Mouse (Mus musculus) limb, embryonic 14.5 days (tissue): ENCODE measurements around the gene Nfe2l2. TPM values are rescaled to one million over a fixed set of nuclear protein-coding genes. Genes with fewer than 3 reads are reported as not detected.

Experiments used
- ATAC-seq: fragments of 200-750 bp; cut with Nextera tagmentation; 2 replicates; pipeline ENCODE4 v1.8.0; 2017; ENCODE audit warnings: low read depth, moderate number of reproducible peaks, moderate TSS enrichment; ENCODE audit not compliant: low FRiP score
- DNase-seq: peaks from one replicate; pipeline ENCODE4 v3.0.0-alpha.2; 2015; ENCODE audit warnings: low spot score
- H3K27ac ChIP-seq: fragments of 300-500 bp; sonication (generic); replicated peaks from 2 replicates; pipeline ENCODE4 v1.5.1; 2014; ENCODE audit warnings: low read depth, mild to moderate bottlenecking, low read length, moderate library complexity, mixed read lengths
- H3K27me3 ChIP-seq: fragments of 300-500 bp; sonication (generic); 2 replicates; pipeline ENCODE4 v1.6.1; 2014; ENCODE audit warnings: low read length, mixed read lengths; ENCODE audit not compliant: control insufficient read depth, insufficient read depth
- H3K36me3 ChIP-seq: fragments of 300-500 bp; sonication (generic); 2 replicates; pipeline ENCODE4 v1.6.1; 2014; ENCODE audit warnings: mild to moderate bottlenecking, low read length, moderate library complexity, mixed read lengths; ENCODE audit not compliant: control insufficient read depth, insufficient read depth
- H3K4me1 ChIP-seq: fragments of 300-500 bp; sonication (generic); 2 replicates; pipeline ENCODE4 v1.6.1; 2014; ENCODE audit warnings: antibody characterized with exemption, low read length, mixed read lengths; ENCODE audit not compliant: control insufficient read depth, insufficient read depth
- H3K4me2 ChIP-seq: fragments of 300-500 bp; sonication (generic); replicated peaks from 2 replicates; pipeline ENCODE4 v1.6.1; 2014; ENCODE audit warnings: low read depth, mild to moderate bottlenecking, low read length, moderate library complexity; ENCODE audit not compliant: severe bottlenecking
- H3K4me3 ChIP-seq: fragments of 300-500 bp; sonication (generic); replicated peaks from 2 replicates; pipeline ENCODE4 v1.5.1; 2014; ENCODE audit warnings: low read length
- H3K9ac ChIP-seq: fragments of 300-500 bp; sonication (generic); 2 replicates; pipeline ENCODE4 v1.6.1; 2014; ENCODE audit warnings: mild to moderate bottlenecking, low read depth, low read length, moderate library complexity; ENCODE audit not compliant: severe bottlenecking
- H3K9me3 ChIP-seq: fragments of 300-500 bp; sonication (generic); 2 replicates; pipeline ENCODE4 v1.6.1; 2016; ENCODE audit warnings: low read length; ENCODE audit not compliant: control insufficient read depth
- POLR2A ChIP-seq: fragments of 200-500 bp; IDR thresholded peaks from 2 replicates; pipeline ENCODE4 v1.8.0; 2012; ENCODE audit warnings: inconsistent platforms, mild to moderate bottlenecking, moderate library complexity, borderline replicate concordance; ENCODE audit not compliant: insufficient read depth, insufficient read length; ENCODE audit errors: extremely low read depth
- WGBS: fragments of 180-500 bp; shearing (Covaris S2); extraction: QIAGEN DNeasy Blood & Tissue Kit; methylation state at CpG from one replicate; pipeline ENCODE4 v1.1.7; 2014; 5-methylcytosine and 5-hydroxymethylcytosine counted together
- polyA plus RNA-seq, 2 experiments: library from polyadenylated mRNA; depleted of rRNA in 1 of 2; stranded (reverse) in 1 of 2; unstranded in 1 of 2; fragments of >200 nt; fragmentation: Nextera tagmentation in 1 of 2; extraction: Ambion mirVana in 1 of 2; gene quantifications; 2 replicates each; pipeline versions ENCODE4 v1.2.1 to v1.2.3; 2012 to 2014

The Nfe2l2 gene
- polyA plus RNA-seq, 2 experiments = 32.5 to 37.6 TPM

DNA sequence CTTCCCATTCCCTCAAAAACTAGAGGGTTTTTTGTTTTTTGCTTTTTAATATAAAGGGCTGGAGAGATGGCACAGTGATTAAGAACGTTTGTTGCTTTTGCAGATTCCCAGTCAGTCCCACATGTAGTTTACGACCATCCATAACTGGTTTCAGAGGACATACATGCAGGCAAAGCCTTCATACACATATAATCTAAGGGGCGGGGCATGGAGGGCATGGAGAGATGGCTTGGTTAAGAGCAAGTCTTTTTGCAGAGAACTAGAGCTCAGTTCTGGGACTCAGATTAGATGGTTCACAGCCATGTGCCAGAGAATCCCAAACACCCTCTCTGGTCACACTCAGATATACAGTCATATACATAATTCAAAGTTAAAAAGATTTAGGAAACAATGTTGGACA, 31.9 kb downstream of the Nfe2l2 start:
- WGBS = 60% methylated on average over 3 of the region's 3 CpGs
- peaks cover 26% of the 10 kb centered on the region for H3K36me3 ChIP-seq

GRCm38 (mm10) chr2:75671337-75671660, 33.1 kb downstream of the Nfe2l2 start:
- no peak overlapping the region for H3K4me3 ChIP-seq
- H3K27me3 ChIP-seq = no peaks in the 10 kb centered on the region
- no peak for DNase-seq
- TF ChIP-seq POLR2A = no peak
- no peak overlapping the region for H3K9ac ChIP-seq
- no peak overlapping the region for H3K27ac ChIP-seq
- H3K4me2 ChIP-seq = no peak overlapping the region
- H3K36me3 ChIP-seq = peaks cover 15% of the 10 kb centered on the region
- 0 out of 2 replicates have a peak, but pooled peaks have one; percentile 5 for ATAC-seq
- H3K4me1 ChIP-seq = no peaks in the 10 kb centered on the region
- H3K9me3 ChIP-seq = no peaks in the 10 kb centered on the region
- WGBS = 78% methylated on average over 2 of the region's 2 CpGs

More for the DNA sequence above, 31.9 kb downstream of the Nfe2l2 start:
- no peaks in the 10 kb centered on the region for H3K4me1 ChIP-seq
- no peak overlapping the region for H3K27ac ChIP-seq
- no peak overlapping the region for H3K9ac ChIP-seq
- no peaks in the 10 kb centered on the region for H3K27me3 ChIP-seq
- no peaks in the 10 kb centered on the region for H3K9me3 ChIP-seq
- no peak for ATAC-seq
- H3K4me3 ChIP-seq = no peak overlapping the region
- H3K4me2 ChIP-seq = no peak overlapping the region
- no peak for DNase-seq
- TF ChIP-seq POLR2A = no peak

DNA sequence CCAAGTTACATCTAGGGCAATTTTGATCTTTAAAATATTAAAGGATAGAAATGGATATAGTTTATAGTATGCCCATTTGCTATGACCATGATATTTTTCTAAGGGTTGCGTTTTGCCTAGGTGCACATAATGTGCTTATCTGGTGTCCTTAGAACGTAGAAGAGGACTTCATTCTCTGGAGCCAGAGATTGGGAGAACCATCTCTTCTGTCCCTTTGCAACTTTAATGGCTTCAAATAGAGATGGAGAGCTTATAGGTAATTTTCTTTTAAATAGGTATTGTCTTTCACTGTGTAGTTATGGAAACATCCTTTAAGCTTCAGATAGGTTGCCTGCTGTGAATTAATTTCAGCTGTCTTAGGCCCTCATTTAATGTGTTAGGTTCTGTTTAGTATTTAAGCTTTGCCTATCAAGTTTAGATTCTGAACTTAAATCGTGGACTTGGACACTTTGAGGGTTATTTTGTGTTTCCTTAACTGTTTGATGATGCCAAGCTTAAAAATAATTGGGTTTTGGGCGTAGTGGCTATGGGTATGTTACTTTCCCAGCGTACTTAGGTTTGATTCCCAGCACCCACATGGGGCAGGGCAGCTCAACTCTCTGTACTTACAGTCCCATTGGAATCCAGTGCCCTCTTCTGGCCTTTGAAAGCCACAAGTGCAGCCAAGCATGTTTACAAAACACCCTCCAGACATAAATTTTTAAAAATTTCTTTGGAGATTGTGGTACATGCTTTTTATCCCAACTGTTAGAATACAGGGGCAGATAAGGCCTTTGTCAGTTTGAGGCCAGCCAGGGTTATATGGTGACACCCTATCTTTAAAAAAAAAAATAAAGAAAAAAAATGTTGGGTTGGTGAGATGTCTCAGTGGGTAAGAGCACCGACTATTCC, 33.8 kb downstream of the Nfe2l2 start:
- Histone ChIP-seq H3K9me3 (no peaks in the 10 kb centered on the region), H3K4me2 (no peak overlapping the region), H3K27ac (no peak overlapping the region), H3K9ac (no peak overlapping the region), H3K27me3 (no peaks in the 10 kb centered on the region), H3K4me1 (no peaks in the 10 kb centered on the region), H3K4me3 (no peak overlapping the region), H3K36me3 (peaks cover 9% of the 10 kb centered on the region; the same call in 1 of the 2 replicates)
- ATAC-seq (0 out of 2 replicates have a peak, but pooled peaks have one; percentile 5), DNase-seq (no peak)
- TF ChIP-seq POLR2A = no peak
- WGBS = 82% methylated on average over 6 of the region's 6 CpGs

- DNase-seq (no peak), ATAC-seq (peak; percentile 12; the same call in 1 of the 2 replicates)
- no peak overlapping the region for H3K9ac ChIP-seq
- H3K4me3 ChIP-seq = no peak overlapping the region
- no peak overlapping the region for H3K27ac ChIP-seq
- H3K4me2 ChIP-seq = no peak overlapping the region
- no peaks in the 10 kb centered on the region for H3K4me1 ChIP-seq
- H3K27me3 ChIP-seq = no peaks in the 10 kb centered on the region
- WGBS = 27% methylated on average over 14 of the region's 14 CpGs
- no peak for TF ChIP-seq POLR2A
- no peaks in the 10 kb centered on the region for H3K9me3 ChIP-seq
- peaks cover 9% of the 10 kb centered on the region for H3K36me3 ChIP-seq
These were observed 34.7 kb downstream of the Nfe2l2 start for GRCm38 (mm10) chr2:75669491-75670445.

DNA sequence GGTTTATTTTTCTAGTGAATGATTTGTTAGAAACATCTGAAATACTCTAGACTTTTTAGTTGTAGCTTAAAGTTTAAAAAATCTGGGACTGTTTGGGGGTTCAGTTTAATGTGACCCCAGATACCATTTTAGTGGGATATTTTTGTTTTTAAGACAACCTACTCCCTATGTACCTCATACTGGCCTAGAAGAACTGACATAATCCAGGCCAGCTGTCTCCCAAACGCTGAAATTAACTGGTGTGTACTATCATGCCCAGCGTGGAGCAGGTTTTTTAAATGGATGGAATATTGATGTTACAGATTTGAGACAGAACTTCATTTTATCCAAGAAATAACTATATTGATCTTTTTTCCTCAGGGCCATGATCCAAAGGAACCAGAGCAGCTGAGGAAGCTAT, 43.3 kb downstream of the Nfe2l2 start:
- DNase-seq (no peak), ATAC-seq (no peak)
- H3K27ac ChIP-seq = no peak overlapping the region
- peaks cover 41% of the 10 kb centered on the region for H3K36me3 ChIP-seq
- peak overlapping the region; percentile 89 for H3K4me2 ChIP-seq
- TF ChIP-seq POLR2A = no peak
- H3K9ac ChIP-seq = peak overlapping the region; percentile 98
- peaks cover 17% of the 10 kb centered on the region for H3K4me1 ChIP-seq
- WGBS = 23% methylated on average over 2 of the region's 2 CpGs
- H3K9me3 ChIP-seq = no peaks in the 10 kb centered on the region
- peak overlapping the region; percentile 88 for H3K4me3 ChIP-seq
- H3K27me3 ChIP-seq = no peaks in the 10 kb centered on the region
